Mouse (Mus musculus) liver, adult 2 months (tissue): ENCODE data around the gene Cct2.

Experiments used
- CTCF ChIP-seq: fragments of 200-500 bp; IDR thresholded peaks from 2 replicates; pipeline ENCODE4 v1.5.1; 2011; ENCODE audit warnings: low read depth, low read length, control low read depth
- POLR2A ChIP-seq: fragments of 200-500 bp; IDR thresholded peaks from 2 replicates; pipeline ENCODE4 v1.6.1; 2011; ENCODE audit warnings: low read length, control low read depth; ENCODE audit not compliant: insufficient read depth; ENCODE audit errors: extremely low read depth

GRCm38 (mm10) chr10:117078284-117078683, 14.7 kb upstream of the Cct2 start:
- peak; percentile 74 for TF ChIP-seq CTCF
- no peak for TF ChIP-seq POLR2A
